Mouse (Mus musculus): ENCODE measurements at regions not wholly inside any gene's neighbourhood (a gene's known extent, or its start where the extent isn't known, plus 50 kb on each side); places are given as distances from the start of the nearest gene placed in this dataset.

DNA sequence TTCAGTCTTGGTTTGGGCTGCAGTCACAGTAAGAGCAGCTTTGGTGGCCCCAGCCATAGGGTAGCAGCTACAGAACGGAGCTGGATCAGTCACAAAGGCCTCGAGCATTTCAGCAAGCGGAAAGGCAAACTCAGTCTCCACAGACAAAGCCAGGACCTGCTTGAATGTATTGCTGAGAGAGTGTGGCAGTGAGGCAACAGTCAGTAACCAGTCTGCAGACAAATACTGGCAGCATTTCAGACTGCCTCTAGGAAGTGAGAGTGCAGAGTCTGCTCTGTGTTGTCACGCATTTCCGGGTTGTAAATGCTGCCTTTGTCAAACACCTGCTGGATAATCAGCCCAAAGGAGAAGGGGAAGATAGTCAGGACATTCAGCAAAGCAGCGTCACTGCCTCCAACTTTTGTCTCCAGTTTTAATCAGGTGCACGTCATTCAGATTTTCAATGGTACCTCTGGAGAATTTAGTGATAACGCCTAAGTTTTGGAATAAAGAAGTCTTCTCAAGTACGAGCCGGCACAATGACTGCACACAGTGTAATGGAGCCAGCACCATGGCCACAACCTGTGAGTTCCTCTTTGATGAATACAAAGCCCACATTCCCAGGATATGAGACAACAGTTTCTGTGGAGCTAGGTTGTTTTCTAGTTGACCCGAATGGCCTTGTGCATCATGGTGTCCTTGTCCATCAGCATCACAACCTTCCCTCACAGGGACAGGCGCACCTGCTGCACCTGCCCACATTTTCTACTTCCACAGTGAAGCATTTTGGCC is 224.3 kb upstream of the Tmem161b start:
- DNase-seq (ENCODE audit: low spot score in 2 of 2) = peak; percentile 22 to 30

DNA sequence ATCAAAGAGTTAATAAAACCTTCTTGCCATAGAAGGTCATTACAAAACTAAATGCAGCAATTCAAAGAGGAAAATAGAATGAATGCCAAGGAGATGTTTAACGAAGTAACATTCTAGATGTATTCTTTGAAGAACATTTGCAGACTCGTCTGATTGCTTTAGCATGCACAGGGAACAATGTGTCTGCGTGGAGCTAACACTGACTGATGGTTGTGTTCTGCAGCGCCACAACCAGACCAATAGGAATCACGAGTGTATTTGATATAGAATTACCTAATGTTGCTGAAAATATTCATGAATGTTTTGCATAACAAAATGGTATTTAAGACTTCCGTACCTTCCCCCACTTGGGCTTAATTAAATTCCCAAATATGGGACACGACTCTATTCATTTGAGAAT is 200.3 kb upstream of the Tmem161b start:
- DNase-seq (ENCODE audit: low spot score in 2 of 2) = no peak

DNA sequence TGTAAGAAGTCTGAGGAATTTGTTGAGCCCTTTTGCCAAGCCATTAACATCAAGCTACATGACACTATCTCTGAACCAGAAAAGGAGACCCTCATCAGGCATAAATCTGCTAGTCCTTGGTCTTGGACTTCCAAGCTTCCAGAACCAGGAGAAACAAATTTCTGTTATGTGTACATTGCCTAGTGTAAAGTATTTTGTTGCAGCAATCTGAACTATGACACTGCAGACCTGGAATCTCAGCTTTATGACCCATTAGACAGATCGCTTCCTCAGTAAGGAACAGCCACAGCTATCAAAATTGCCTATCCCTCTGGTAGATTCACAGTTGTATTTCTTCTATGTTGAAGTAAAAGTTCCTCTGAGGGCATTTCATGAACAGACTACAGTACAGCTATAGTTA is 199.1 kb upstream of the Tmem161b start:
- DNase-seq (ENCODE audit: low spot score in 2 of 2) = no peak

DNA sequence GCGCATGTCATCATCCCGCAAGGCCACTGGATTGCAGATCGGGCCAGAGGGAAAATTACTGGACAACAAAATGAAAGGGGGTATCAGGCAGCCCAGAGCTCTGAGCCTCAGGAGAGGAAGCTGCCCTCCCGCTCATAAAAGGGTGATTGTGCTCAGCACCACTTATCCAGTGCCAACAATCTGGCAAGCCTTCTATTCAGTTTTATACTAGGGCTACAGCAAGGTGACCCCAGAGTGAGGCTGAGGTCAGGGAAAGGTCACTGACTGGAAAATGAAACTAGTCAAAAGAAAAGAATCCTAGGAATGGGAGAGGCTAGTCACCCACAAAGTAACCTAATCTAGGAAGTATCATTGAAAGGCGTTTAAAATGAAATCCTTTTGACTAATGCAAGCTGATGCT is 198.5 kb upstream of the Tmem161b start:
- DNase-seq (ENCODE audit: low spot score in 2 of 2) = peak; percentile 37 to 43

DNA sequence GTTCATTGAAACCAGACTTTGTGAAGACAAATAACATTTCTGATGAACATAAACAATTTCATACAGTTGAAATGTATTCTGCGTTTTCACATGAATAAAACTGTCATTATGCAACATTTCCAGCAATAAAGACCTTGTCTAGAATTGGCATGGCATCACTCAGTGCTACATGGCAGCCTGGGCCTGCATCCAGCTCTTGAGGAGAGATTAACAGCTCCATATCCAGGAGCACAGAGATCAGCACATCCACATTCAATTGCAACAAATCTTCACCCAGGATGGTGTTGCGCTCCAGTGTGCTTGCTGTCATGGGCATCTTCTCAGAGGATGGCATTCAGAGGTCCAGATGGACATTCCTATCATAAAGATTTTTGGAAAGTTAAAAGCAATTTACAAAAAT is 196.7 kb upstream of the Tmem161b start:
- DNase-seq (ENCODE audit: low spot score in 2 of 2) = no peak

DNA sequence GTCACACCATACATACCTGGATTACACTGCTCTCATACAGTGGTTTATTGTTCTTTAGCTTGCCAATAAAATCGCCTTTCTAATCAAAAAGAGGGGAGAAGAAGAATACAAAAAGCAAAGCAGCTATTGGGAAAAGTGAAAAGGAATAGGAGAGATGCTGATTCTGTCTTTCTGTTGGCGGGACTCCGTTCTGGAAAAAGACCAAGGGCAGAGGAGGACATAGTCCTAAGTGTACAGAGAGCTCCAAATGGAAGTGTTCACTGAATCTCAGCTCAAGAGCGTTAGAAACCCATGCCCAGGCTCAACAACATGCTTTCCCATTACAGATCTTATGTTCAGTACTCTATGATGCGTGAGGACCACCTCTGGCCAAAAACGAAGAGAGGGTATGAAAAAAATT is 174.4 kb upstream of the Tmem161b start:
- DNase-seq (ENCODE audit: low spot score in 2 of 2) = no peak

DNA sequence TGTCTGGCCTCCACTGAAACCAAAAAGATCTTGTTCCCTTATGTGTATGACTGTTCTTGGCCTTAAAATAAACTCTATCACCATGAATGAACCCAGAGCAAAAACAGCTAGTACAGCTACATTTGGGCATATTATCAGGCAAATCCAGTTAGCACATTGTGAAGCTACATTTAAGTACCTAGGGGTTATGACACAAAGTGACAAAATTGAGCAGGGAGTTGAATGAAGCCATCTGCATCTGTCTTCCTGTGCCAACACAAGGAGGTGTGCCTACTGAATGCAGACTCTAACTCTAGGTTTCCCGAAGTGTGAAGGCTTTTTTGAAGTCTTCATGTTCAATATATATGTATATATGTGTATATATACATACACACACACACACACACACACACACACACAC is 169.9 kb upstream of the Tmem161b start:
- no peak for DNase-seq (ENCODE audit: low spot score in 2 of 2)

DNA sequence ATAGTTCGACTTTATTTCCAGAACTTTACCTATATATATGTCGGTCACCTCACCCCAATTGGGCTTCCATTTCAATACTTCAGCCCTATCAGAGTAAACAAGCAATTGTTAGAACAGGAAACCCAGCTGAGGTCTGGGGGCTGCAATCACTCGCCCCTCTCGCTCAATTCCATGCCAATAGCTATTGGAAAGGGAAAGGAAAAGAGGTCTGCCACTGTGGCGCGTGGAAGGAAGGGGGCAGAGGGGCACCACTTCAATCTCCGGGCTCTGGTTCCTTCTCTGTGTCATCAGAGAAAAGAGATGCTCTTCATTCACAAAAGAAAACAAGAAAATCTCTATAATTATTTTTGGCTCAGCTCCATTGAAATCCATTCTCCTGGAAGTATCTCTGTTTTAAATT is 167.1 kb upstream of the Tmem161b start:
- DNase-seq (ENCODE audit: low spot score in 2 of 2) = no peak

DNA sequence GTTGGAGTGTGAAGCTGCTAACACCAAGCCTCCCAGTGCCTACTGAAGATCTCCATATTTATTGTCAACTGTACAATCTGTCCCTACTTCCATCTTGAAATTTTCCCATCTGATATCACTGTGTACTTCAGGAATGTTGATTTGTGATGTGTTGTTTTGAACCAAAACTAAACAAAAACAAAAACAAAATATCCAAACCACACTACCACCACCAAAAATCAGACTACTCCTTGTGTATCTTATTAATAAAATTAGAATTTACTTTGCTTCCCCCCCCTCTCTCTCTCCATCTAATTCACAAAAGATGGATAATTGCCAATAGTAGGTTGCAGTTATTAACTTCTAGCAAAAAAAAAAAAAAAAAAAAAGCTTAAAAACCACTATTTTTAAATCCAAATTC is 166.5 kb upstream of the Tmem161b start:
- no peak for DNase-seq (ENCODE audit: low spot score in 2 of 2)

DNA sequence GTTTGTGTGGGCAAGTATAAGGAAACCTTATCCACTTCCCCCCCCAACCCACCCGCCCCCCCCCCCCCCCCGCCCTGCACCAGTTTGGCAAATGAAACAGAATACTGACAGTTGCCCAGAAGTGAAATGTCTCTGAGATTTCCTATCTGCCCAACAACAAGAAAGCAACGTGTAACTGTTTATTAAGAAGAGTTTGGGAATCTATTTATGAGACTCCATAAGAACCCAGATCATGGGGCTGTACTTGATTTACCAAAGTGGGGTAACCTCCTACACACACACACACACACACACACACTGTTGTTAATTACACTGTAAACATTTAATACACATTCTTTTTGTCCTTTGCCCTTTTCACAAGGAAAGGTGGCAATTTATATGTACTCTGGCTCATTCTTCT is 165.6 kb upstream of the Tmem161b start:
- no peak for DNase-seq (ENCODE audit: low spot score in 2 of 2)

DNA sequence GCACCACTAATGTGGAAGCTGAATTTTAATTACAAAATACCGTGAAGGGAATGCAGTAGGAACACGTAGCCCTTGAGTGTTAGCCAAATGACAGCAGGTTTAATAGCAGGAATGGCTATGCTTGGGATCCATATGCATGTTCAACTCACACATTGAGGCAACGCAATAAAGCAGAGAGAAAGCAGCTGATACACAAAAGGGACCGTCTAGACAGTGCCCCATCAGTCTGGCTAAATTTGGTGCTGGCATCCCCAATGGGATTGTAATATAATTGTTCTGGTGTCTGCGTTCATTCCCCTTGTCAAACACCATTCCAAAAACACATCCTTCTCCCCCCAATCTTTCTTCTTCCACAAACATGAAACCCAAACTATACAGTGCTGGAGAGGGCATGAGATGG is 165.1 kb upstream of the Tmem161b start:
- no peak for DNase-seq (ENCODE audit: low spot score in 2 of 2)

DNA sequence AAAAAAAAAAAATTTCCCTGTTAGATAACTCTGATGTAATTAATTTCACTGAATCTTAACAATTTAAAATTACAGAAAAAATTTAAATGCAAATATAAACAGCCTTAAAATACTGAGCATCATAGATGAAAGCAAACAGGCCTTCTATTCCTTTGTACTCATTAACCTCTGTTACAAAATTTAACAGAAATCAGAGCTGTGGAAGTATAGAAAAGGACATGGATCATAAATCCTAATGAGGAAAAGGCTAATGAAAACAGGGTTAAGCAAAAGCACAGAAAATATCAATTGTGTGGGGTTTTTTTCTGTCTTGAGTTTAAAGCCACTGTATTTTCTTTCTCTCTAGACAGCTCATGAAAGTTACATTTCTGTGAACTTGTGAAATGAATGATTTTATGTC is 164.6 kb upstream of the Tmem161b start:
- DNase-seq (ENCODE audit: low spot score in 2 of 2) = no peak

DNA sequence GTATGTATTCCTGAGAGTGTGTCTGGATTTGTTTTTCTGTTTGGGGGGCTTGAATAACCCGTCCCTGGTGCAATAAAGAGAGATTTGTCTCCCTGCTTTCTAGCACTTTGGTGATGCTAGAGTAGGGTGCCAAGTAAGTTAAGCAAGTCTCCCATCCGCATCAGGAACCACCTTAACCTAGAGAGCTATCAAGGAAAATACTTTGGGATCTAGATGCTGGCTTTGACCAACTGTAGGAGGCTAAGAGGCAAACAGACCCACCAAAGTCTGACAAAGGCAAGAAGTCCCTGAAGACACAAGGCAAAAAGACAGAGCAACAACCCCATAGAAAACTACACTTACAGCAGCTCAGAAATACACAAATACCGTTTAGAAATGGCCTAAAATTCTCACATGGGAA is 163.8 kb upstream of the Tmem161b start:
- no peak for DNase-seq (ENCODE audit: low spot score in 2 of 2)

DNA sequence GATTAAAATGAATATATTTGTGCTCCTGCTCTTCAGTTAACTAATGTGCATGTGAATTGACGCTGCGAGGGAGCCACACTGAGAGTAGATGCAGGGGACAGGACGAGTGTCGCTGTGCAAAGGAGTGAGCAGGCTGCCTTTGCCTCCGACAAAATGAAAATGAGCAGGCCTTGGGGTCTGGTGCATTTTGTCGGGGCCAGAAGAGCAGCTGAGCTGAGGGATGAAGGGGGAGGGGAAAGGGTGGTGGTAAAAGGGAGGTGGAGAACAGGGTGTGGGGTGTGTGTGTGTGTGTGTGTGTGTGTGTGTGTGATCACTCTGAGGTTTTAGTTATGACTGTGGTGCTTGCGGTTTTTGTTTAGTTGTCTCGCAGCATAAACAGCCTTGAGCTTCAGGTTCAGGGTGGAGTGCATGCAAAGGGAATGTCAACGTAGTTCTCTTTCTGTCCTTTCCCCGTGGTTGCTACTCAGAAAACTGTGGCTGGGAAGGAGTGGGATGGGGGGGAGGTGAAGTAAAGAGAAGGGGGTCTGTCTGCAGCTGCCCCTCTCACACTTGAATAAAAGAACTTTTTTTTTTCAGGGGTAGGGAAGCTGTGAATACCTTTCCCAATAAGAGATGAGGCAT is 163.0 kb upstream of the Tmem161b start:
- peak; percentile 79 to 80 for DNase-seq (ENCODE audit: low spot score in 2 of 2)

DNA sequence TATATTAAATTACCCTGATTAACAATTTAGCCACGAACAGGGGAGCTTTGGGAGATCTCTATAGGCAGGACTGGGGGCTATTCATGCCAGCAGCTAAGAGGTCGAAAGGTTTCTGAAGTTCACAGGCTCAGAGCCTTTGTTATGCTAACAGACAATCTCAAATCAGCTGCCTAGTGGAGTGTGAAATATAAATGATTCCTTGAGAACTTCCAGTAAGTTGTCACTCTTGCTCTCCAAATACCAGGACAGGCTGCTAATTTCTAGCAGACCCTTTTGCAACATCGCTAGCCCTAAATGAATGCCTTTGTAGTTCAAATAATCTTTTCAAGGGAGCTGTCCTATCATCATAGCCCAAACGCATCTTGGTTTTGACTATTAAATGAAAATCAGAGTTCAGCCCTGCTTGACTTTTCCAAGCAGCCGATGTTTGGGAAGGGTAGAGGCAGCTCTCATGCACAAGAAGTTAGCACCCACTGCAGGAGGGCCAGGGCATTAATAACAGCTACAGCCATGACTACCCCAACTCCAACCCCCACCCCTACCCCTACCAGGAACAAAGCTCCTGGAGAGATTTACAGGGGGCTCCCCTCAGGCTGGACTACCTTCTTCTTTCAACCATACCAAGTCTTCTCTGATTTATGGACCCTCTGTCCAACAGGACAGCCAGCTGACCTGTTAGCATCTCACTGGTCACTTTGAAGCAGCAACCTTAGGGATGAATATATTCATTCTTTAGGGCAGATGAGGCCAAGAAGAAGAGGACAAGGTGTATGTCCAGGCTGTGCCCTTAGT is 162.2 kb upstream of the Tmem161b start:
- no peak for DNase-seq (ENCODE audit: low spot score in 2 of 2)

DNA sequence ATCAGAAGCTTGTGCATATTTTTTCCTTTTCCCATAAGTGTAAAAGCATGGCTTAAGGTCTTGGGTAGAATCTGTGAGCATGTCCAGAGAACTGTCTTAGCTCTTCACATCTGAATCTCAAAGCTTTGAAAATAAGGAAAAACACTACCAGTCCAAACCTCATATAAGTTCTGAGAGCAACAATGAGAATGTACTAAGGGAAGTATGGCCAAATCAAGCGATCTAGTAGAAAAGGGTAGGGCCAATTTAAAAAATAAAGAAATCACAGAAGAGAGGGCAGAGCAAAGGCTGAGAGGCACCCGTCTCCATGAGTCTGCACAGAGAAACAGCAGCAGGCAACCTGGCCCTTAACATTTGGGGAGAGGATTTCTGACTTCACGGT is 161.7 kb upstream of the Tmem161b start:
- DNase-seq (ENCODE audit: low spot score in 2 of 2) = no peak

DNA sequence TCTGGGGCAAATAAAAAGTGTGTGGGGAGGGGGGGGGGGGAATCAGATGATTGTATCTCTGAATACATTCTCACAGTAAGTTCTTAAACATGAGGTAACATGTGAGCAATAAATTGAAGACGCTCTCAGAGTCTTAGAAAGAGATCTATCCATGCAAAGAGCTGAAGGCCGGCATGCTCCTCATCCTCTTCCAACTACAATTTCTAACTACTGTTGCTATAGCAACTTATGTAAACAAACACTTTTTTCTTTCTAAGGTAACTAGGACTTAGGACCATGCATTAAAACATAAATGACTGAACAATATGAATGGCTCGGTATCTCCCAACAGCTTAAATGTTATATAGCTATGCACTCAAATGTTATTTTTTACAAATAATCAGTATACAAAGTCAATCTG is 161.2 kb upstream of the Tmem161b start:
- no peak for DNase-seq (ENCODE audit: low spot score in 2 of 2)

DNA sequence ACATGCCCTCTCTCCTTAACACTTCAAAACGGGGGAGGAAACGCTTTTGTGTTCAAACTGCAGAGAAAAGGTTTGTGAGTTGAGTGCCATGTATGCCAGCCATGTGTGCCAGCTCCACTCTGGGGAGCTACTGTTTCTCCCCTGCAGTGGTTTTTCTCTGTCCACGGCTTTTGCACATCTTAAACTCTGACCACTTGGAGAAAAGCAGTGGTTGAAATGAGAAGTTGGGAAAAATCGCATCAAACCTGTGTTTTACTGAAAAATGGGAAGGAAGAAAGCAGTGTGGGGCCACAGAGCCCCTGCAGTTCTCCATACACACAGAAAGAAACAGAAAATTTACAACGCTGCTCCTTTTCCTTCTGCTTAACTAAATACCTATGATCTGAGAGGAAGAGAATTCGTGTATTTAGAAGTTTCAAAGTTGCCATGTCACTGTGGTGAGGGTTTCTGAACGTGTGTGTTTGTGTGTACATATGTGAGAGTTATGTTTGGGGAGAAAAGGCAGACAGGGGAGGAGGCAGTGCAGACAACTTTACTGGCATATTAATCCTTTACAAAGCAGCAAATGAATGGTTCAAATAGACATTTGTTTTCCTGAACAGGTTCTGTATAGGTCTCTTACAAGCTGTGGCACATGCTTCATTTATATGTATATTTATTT is 160.1 kb upstream of the Tmem161b start:
- DNase-seq (ENCODE audit: low spot score in 2 of 2) = no peak

DNA sequence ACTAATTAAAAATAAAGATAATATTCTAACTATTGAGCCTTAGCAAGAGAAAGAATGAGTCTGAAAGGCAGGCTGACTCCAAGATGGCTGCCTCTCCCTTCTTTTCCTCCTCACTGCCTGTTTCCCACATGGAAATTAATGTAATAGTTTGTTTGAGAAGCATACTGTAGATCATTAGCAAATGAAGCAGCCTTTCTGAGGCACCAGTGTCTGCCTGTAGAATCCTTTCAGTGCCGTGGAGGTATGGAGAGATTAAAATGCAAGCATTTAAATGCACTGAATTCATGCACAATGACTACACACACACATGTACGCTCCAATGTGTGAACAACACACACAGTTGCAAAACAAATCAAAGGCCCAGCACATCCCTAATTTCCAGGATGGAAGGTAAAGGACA is 159.5 kb upstream of the Tmem161b start:
- peak in 1 of 2 experiments; percentile 31 for DNase-seq (ENCODE audit: low spot score in 2 of 2)

DNA sequence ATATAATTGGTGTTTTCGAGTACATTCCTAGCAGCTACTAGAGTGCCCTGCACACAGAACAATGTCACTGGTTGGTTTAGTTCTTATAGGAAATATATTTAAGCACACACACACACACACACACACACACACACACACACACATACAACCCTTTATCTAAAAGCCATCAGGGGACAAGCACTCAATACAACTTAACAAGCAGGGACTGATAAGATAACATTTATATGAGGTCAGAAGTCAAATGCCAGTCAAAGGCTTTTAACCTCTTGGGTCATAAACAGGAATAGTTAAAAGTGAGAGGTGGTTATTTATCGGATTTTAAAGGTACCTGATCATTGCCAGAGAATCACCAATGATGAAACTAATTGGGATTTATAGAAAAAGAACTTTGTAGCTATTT is 158.7 kb upstream of the Tmem161b start:
- DNase-seq (ENCODE audit: low spot score in 2 of 2) = no peak

DNA sequence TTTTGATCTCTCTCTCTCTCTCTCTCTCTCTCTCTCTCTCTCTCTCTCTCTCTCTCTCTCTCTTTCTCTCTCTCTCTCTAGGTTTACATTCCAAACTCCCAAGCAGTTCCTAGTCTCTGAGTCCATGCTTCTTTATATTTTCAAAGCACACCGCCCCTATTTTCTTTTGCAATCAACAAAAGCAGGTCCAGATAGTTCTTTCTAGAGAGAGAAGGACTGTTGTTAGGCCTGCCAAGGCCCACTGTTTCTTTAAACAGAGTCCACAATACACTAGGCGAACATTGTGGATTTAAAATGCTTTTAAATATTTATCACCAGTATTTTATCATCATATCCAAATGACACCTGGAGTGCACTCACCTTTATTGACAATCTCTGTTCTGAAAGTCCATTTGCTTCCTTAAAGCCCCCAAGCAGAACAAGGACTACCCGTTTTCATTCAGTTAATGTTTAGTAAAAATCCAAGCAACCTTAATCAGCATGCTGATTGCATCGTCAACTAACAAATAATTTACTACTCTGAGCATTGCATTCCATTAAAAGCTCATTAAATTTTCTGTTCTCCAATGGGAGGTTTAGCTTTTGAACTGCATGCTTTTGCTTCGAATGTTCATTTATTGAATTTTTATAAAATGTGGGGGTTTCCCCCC is 157.7 kb upstream of the Tmem161b start:
- no peak for DNase-seq (ENCODE audit: low spot score in 2 of 2)

Data from right cerebral cortex, postnatal 10 days (tissue).